Mouse (Mus musculus) induced T-regulatory cell, adult 2 months (primary cell): ENCODE measurements around the gene Chpf.

Experiments used
- DNase-seq: peaks from one replicate; pipeline ENCODE4 v3.0.0-alpha.2; 2012; ENCODE audit warnings: low read depth

Gene Chpf

DNA sequence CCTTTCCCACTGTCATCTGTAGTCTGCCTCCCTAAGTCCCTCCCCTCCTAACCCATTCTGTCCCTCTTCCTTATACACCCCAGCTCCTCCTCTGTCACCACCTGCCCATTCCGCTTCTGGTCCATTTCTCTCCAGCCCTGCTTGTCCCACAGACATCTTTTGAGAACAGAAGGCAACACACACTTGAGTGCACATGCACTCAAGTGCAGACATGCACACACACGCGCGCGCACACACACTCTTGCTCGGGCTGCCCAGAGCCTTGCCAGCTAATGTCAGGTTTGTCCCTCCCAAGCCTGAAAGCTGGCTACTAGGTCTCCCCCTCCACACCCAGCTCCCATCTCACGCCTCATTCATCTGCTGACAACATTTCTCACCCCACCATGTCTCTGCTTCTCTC lies 38.4 kb downstream of the Chpf start:
- DNase-seq: no peak

- no peak for DNase-seq
Measured at GRCm38 (mm10) chr1:75438782-75439181, 40.3 kb downstream of the Chpf start.

GRCm38 (mm10) chr1:75435475-75436328 lies 43.4 kb downstream of the Chpf start, which contains the start of gene Gmppa:
Gmppa (plus strand) TSS chr1:75435930.
- peak; percentile 85 for DNase-seq

DNA sequence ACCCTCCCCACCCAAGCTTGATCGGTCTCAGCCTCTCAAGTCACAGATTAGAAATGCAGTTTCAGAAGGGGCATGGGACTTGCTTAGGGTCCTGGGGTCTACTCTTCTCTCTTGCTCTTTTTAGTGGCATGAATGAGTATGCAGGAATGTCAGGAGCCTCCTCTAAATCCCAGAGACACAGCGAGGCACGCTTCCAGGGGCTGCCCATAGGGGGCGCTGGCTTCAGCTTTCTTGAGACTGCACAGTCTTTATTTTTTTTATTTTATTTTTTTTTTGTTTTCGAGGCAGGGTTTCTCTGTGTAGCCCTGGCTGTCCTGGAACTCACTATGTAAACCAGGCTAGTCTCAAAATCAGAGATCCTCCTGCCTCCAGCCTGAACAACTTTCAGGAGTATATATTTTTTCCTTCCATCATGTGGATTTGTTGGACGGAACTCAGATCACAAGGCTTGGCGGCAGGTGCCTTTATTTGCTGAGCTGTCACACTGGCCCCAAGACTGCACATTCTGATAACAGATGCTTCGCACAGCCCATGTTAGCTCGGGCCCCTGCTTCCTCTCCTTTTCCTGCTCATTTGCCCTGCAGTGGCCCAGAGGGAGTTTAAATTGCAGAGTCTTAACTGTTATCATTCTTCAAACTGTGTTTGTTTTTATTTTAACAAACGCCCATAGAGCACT lies 53.2 kb downstream of the Chpf start:
- DNase-seq: peak; percentile 50
